Mouse (Mus musculus) embryonic facial prominence, embryonic 13.5 days (tissue): ENCODE data around the gene Myocd. TPM values are rescaled to one million over a fixed set of nuclear protein-coding genes. Genes with fewer than 3 reads are reported as not detected.

Source experiments
- ATAC-seq: fragments of 200-750 bp; cut with Nextera tagmentation; 2 replicates; pipeline ENCODE4 v1.8.0; 2017; ENCODE audit warnings: low read depth; ENCODE audit not compliant: insufficient number of reproducible peaks, insufficient read depth, low FRiP score, low TSS enrichment
- H3K27ac ChIP-seq: fragments of 300-500 bp; sonication (generic); 2 replicates; pipeline ENCODE4 v1.5.1; 2015; ENCODE audit warnings: moderate library complexity, mild to moderate bottlenecking, inconsistent platforms
- H3K27me3 ChIP-seq: fragments of 300-500 bp; sonication (generic); 2 replicates; pipeline ENCODE4 v1.6.1; 2015; ENCODE audit warnings: mild to moderate bottlenecking, inconsistent platforms
- H3K36me3 ChIP-seq: fragments of 300-500 bp; sonication (generic); 2 replicates; pipeline ENCODE4 v1.6.1; 2015; ENCODE audit warnings: mild to moderate bottlenecking, inconsistent platforms
- H3K4me1 ChIP-seq: fragments of 300-500 bp; sonication (generic); 2 replicates; pipeline ENCODE4 v1.6.1; 2015; ENCODE audit warnings: inconsistent platforms
- H3K4me2 ChIP-seq: fragments of 300-500 bp; sonication (generic); 2 replicates; pipeline ENCODE4 v1.6.1; 2015; ENCODE audit warnings: moderate library complexity, mild to moderate bottlenecking, inconsistent platforms
- H3K4me3 ChIP-seq: fragments of 300-500 bp; sonication (generic); 2 replicates; pipeline ENCODE4 v1.5.1; 2015; ENCODE audit warnings: mild to moderate bottlenecking, inconsistent platforms
- H3K9ac ChIP-seq: fragments of 300-500 bp; sonication (generic); 2 replicates; pipeline ENCODE4 v1.6.1; 2015; ENCODE audit warnings: mild to moderate bottlenecking, inconsistent platforms
- H3K9me3 ChIP-seq: fragments of 300-500 bp; sonication (generic); 2 replicates; pipeline ENCODE4 v1.6.1; 2016; ENCODE audit warnings: inconsistent platforms
- WGBS: fragments of 180-500 bp; shearing (Covaris S2); methylation state at CpG from one replicate; pipeline ENCODE4 v1.1.7; 2015; ENCODE audit warnings: mixed read lengths; 5-methylcytosine and 5-hydroxymethylcytosine counted together
- polyA plus RNA-seq: library from polyadenylated mRNA; unstranded; fragments of >200 nt; fragmentation: Nextera tagmentation; extraction: Ambion mirVana; gene quantifications from 2 replicates; pipeline ENCODE4 v1.2.1, GENCODE M21; 2015

Myocd gene
- polyA plus RNA-seq, 1 experiment from 2014 or later, result 2.1 TPM

DNA sequence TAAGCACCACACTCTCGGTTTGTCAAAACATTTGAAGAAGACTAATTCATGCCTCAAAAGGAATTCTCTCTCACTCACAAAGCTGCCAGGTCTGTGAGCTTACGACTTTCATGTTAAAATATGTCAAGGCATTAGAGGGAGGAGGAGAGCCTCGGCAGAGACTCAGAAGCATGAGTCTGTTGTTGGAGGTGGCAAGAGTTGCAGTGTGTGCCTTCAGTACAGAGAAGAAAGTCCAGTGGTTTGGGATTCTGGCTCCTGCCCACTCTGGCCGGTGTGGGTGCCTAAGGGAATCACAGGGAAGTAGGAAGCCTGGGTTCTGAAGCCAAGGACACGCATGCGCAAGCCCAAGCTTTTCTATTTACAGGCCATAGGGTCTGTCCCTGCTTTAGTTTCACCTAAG lies 14.2 kb downstream of the Myocd start:
- no peak for ATAC-seq
- 71% methylated on average over 6 of the region's 6 CpGs for WGBS
- no peak overlapping the region for H3K9ac ChIP-seq

DNA sequence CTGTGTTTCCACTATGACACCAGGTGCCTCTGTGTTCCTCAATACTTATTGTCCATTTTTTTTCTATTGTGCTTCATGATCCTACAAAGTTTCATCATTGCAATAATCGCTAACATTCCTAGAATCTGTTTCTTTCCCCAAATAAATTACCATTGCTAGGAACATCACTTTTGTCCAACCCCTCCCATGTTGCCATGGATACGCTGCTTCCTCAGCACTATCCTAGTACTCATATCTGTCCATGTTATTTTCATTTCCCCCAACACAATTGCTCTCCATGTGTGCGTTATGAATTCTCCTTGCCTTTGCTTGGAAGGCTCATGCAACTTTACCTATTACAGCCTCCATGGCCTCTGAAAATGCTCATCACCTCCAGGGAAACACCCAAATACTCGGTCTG lies 19.4 kb downstream of the Myocd start:
- 92% methylated on average over 4 of the region's 4 CpGs for WGBS
- Histone ChIP-seq H3K27ac (no peak overlapping the region), H3K36me3 (no peaks in the 10 kb centered on the region)

More for the DNA sequence above, 14.2 kb downstream of the Myocd start:
- Histone ChIP-seq H3K36me3 (no peaks in the 10 kb centered on the region), H3K27ac (no peak overlapping the region), H3K27me3 (0 out of 2 replicates have a peak, but pooled peaks cover 3% of the 10 kb centered on the region), H3K4me2 (no peak overlapping the region), H3K4me3 (no peak overlapping the region), H3K4me1 (no peaks in the 10 kb centered on the region), H3K9me3 (no peaks in the 10 kb centered on the region)

DNA sequence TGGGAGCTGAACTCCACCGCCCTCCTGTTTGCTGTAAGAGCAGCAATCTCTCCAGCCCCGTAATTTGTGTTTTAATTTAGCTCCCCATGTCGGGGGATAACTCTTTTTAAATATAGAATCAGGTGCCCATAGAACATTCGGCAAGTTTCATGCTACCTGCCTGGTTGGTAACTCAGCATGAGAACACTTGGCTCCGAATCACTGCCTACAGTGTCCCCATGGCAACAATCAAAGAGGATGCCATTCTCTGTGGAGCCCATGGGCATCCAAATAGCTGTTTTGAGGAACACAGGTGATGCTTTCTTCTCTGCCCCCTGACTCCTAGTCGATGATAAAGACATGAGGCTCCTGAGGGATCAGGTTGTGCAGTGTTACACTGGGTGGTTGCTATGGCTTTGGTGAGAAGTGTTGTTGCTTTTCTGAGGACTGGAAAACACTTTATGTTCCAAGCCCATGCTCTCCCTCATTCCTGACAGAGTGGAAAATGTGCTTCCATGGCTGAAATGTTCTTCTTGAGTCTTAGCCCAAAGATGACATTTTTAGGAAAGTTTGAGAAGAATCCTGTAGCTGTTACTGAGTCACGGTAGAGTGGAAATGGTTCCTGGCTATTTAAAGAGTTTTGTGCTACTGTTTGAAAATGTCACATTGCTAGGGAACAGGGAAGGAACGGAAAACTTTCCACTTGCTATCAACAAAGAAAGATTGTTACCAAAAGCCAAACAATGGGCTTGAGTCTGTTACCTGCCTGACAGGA lies 23.3 kb downstream of the Myocd start:
- WGBS, result 82% methylated on average over 8 of the region's 8 CpGs
- H3K27me3 ChIP-seq, result no peaks in the 10 kb centered on the region
- H3K9me3 ChIP-seq, result no peaks in the 10 kb centered on the region
- no peak overlapping the region for H3K9ac ChIP-seq
- H3K4me1 ChIP-seq, result no peaks in the 10 kb centered on the region
- no peak overlapping the region for H3K27ac ChIP-seq
- ATAC-seq, result no peak
- H3K36me3 ChIP-seq, result no peaks in the 10 kb centered on the region
- H3K4me3 ChIP-seq, result no peak overlapping the region
- H3K4me2 ChIP-seq, result no peak overlapping the region

More for the DNA sequence above, 19.4 kb downstream of the Myocd start:
- Histone ChIP-seq H3K27me3 (0 out of 2 replicates have a peak, but pooled peaks cover 3% of the 10 kb centered on the region), H3K4me2 (no peak overlapping the region), H3K4me1 (no peaks in the 10 kb centered on the region), H3K9ac (no peak overlapping the region), H3K4me3 (no peak overlapping the region), H3K9me3 (no peaks in the 10 kb centered on the region)
- ATAC-seq, result no peak

GRCm38 (mm10) chr11:65243593-65243992 lies 26.2 kb downstream of the Myocd start:
- Histone ChIP-seq H3K4me1 (no peaks in the 10 kb centered on the region), H3K9ac (no peak overlapping the region), H3K27ac (no peak overlapping the region), H3K36me3 (no peaks in the 10 kb centered on the region), H3K9me3 (no peaks in the 10 kb centered on the region), H3K4me3 (no peak overlapping the region), H3K27me3 (no peaks in the 10 kb centered on the region), H3K4me2 (no peak overlapping the region)
- no peak for ATAC-seq
- 74% methylated on average over 3 of the region's 3 CpGs for WGBS

DNA sequence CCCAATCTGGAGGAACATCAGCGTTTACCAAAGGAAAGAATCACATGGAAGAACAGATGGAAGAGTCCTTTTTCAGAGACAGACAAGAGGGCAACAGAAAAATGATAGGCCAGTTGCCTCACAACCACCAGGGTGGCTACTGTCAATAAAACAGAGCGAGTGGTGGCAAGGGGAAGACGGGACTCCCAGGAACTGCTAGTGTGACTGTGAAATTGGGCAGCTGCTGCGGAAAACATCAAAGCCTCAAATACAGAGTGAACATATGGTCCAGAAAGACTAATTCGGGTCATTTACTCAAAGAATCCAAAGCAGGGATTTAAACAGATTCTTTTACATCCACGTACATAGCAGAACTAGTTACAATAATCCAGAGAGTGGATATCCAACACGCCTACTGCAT lies 29.3 kb downstream of the Myocd start:
- ATAC-seq, result no peak
- WGBS, result 56% methylated on average over 7 of the region's 7 CpGs

GRCm38 (mm10) chr11:65237896-65238295 lies 31.9 kb downstream of the Myocd start:
- WGBS, result 74% methylated on average over 3 of the region's 3 CpGs
- no peaks in the 10 kb centered on the region for H3K4me1 ChIP-seq
- H3K4me3 ChIP-seq, result no peak overlapping the region
- no peaks in the 10 kb centered on the region for H3K9me3 ChIP-seq
- H3K27me3 ChIP-seq, result no peaks in the 10 kb centered on the region
- no peak overlapping the region for H3K9ac ChIP-seq
- no peak overlapping the region for H3K4me2 ChIP-seq
- ATAC-seq, result no peak
- H3K27ac ChIP-seq, result no peak overlapping the region
- H3K36me3 ChIP-seq, result no peaks in the 10 kb centered on the region

More for the DNA sequence above, 29.3 kb downstream of the Myocd start:
- H3K4me3 ChIP-seq, result no peak overlapping the region
- H3K9ac ChIP-seq, result no peak overlapping the region
- no peak overlapping the region for H3K4me2 ChIP-seq
- H3K27me3 ChIP-seq, result no peaks in the 10 kb centered on the region
- no peaks in the 10 kb centered on the region for H3K36me3 ChIP-seq
- no peak overlapping the region for H3K27ac ChIP-seq
- no peaks in the 10 kb centered on the region for H3K9me3 ChIP-seq
- no peaks in the 10 kb centered on the region for H3K4me1 ChIP-seq

GRCm38 (mm10) chr11:65236907-65237306 lies 32.9 kb downstream of the Myocd start:
- Histone ChIP-seq H3K4me1 (no peaks in the 10 kb centered on the region), H3K9me3 (no peaks in the 10 kb centered on the region), H3K36me3 (no peaks in the 10 kb centered on the region), H3K4me2 (no peak overlapping the region), H3K9ac (no peak overlapping the region), H3K27ac (no peak overlapping the region), H3K27me3 (no peaks in the 10 kb centered on the region), H3K4me3 (no peak overlapping the region)
- ATAC-seq, result no peak
- WGBS, result 75% methylated on average over 2 of the region's 2 CpGs

GRCm38 (mm10) chr11:65235374-65235773 lies 34.4 kb downstream of the Myocd start:
- Histone ChIP-seq H3K27me3 (no peaks in the 10 kb centered on the region), H3K4me2 (no peak overlapping the region), H3K27ac (no peak overlapping the region), H3K36me3 (no peaks in the 10 kb centered on the region), H3K4me1 (no peaks in the 10 kb centered on the region), H3K9ac (no peak overlapping the region), H3K4me3 (no peak overlapping the region), H3K9me3 (no peaks in the 10 kb centered on the region)
- ATAC-seq, result no peak
- 36% methylated on average over 2 of the region's 2 CpGs for WGBS

DNA sequence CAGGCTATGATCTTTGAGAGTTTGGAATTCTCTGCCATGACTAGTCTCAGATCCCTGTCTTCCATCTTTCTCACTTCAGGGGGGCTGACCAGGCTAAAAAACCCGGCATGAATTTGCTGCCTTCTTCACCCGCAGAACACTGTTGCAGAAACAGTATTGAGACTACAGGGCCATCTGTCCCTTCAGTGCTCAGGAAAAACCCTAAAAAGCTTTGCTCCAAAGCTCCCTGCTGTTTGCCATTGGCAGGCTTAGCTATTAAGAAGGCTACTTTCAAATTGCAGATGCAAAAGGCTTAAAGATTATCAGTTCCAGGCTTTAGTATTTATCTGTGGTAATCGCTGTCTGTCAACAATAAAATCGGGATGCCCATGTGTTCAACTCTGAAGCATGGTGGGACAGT lies 38.0 kb downstream of the Myocd start:
- H3K9me3 ChIP-seq, result no peaks in the 10 kb centered on the region
- peaks cover 6% of the 10 kb centered on the region for H3K4me1 ChIP-seq
- no peak overlapping the region for H3K4me3 ChIP-seq
- 82% methylated on average over 4 of the region's 4 CpGs for WGBS
- H3K36me3 ChIP-seq, result no peaks in the 10 kb centered on the region
- no peaks in the 10 kb centered on the region for H3K27me3 ChIP-seq
- no peak overlapping the region for H3K9ac ChIP-seq
- no peak overlapping the region for H3K27ac ChIP-seq
- H3K4me2 ChIP-seq, result no peak overlapping the region
- ATAC-seq, result no peak

GRCm38 (mm10) chr11:65226766-65227165 lies 43.0 kb downstream of the Myocd start:
- Histone ChIP-seq H3K27me3 (no peaks in the 10 kb centered on the region), H3K9ac (no peak overlapping the region)

GRCm38 (mm10) chr11:65214954-65215629 lies 54.7 kb downstream of the Myocd start:
- no peak overlapping the region for H3K4me2 ChIP-seq
- WGBS, result 62% methylated on average over 9 of the region's 9 CpGs
- H3K36me3 ChIP-seq, result no peaks in the 10 kb centered on the region
- no peak for ATAC-seq
- no peaks in the 10 kb centered on the region for H3K27me3 ChIP-seq
- peak overlapping the region; percentile 7; the same call in 1 of the 2 replicates for H3K27ac ChIP-seq
- no peak overlapping the region for H3K4me3 ChIP-seq
- H3K4me1 ChIP-seq, result peaks cover 9% of the 10 kb centered on the region
- H3K9me3 ChIP-seq, result no peaks in the 10 kb centered on the region
- H3K9ac ChIP-seq, result no peak overlapping the region

More at GRCm38 (mm10) chr11:65226766-65227165, 43.0 kb downstream of the Myocd start:
- Histone ChIP-seq H3K4me3 (no peak overlapping the region), H3K9me3 (no peaks in the 10 kb centered on the region), H3K4me2 (no peak overlapping the region), H3K4me1 (peaks cover 13% of the 10 kb centered on the region), H3K36me3 (no peaks in the 10 kb centered on the region), H3K27ac (peak overlapping the region; percentile 68)
- ATAC-seq, result no peak
- WGBS, result 22% methylated on average over 10 of the region's 10 CpGs

DNA sequence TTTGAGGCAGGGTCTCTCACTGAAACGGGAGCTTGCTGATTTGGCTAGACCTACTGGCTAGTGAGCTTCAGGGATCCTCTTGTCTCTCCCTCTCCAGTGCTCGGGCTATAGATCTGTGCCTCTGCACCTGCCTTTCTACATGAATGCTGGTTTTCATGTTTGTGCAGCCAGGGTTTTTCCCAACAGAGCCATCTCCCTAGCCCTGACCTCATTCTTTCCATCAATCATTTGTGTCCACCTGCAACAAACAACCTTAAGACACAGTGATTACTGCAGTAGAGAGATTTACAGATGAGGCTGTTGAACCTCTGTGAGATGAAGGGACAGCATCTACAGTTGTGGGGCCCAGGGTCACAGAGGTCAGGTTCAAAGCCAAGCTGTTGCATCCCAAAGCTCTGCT lies 56.0 kb downstream of the Myocd start:
- H3K9ac ChIP-seq, result no peak overlapping the region
- no peak overlapping the region for H3K27ac ChIP-seq
- 91% methylated on average over 2 of the region's 2 CpGs for WGBS
- ATAC-seq, result no peak
- no peaks in the 10 kb centered on the region for H3K27me3 ChIP-seq
- H3K4me3 ChIP-seq, result no peak overlapping the region
- no peaks in the 10 kb centered on the region for H3K36me3 ChIP-seq
- H3K9me3 ChIP-seq, result no peaks in the 10 kb centered on the region
- H3K4me1 ChIP-seq, result peaks cover 9% of the 10 kb centered on the region
- no peak overlapping the region for H3K4me2 ChIP-seq
